Mouse (Mus musculus): ENCODE data around the gene Lama1. TPM values are rescaled to one million over a fixed set of nuclear protein-coding genes. Genes with fewer than 3 reads are reported as not detected.
"Not testable (repeated sequence)": the region's sequence is repeated elsewhere in the genome, so short reads cannot be mapped to it uniquely, and the experiment has no call there.

Lama1 gene
- polyA plus RNA-seq, 1 experiment = 1.2 TPM

GRCm38 (mm10) chr17:67836146-67836895 lies 139.3 kb downstream of the Lama1 start:
- no peaks in the 10 kb centered on the region for H3K36me3 ChIP-seq (ENCODE audit: control insufficient read depth, insufficient read depth, low read length)
- TF ChIP-seq CTCF (IDR thresholded peaks at IDR 0.05; ENCODE audit: extremely low read depth, insufficient read length, insufficient replicate concordance, low read depth, low read length) (no peak), POLR2A (IDR thresholded peaks at IDR 0.05; ENCODE audit: low read depth, low read length) (no peak)
- no peak overlapping the region for H3K27ac ChIP-seq (ENCODE audit: insufficient read depth, low read depth, low read length)
- H3K4me1 ChIP-seq (ENCODE audit: control insufficient read depth, insufficient read depth, insufficient read length, low read length) = no peaks in the 10 kb centered on the region
- 91% methylated on average over 20 of the region's 20 CpGs for WGBS
- no peak overlapping the region for H3K4me3 ChIP-seq (ENCODE audit: low read depth, low read length)
- no peaks in the 10 kb centered on the region for H3K27me3 ChIP-seq (ENCODE audit: control insufficient read depth, insufficient read depth, low read length)

- WGBS = 56% methylated on average over 17 of the region's 17 CpGs
- Histone ChIP-seq H3K27ac (ENCODE audit: insufficient read depth, low read depth, low read length) (no peak overlapping the region), H3K36me3 (ENCODE audit: control insufficient read depth, insufficient read depth, low read length) (no peaks in the 10 kb centered on the region), H3K27me3 (ENCODE audit: control insufficient read depth, insufficient read depth, low read length) (no peaks in the 10 kb centered on the region), H3K4me3 (ENCODE audit: low read depth, low read length) (no peak overlapping the region), H3K4me1 (ENCODE audit: control insufficient read depth, insufficient read depth, insufficient read length, low read length) (no peaks in the 10 kb centered on the region)
- no peak for TF ChIP-seq POLR2A (IDR thresholded peaks at IDR 0.05; ENCODE audit: low read depth, low read length)
- TF ChIP-seq CTCF (IDR thresholded peaks at IDR 0.05; ENCODE audit: extremely low read depth, insufficient read length, insufficient replicate concordance, low read depth, low read length) = peak; percentile 23; the same call in 1 of the 2 replicates
Observed at GRCm38 (mm10) chr17:67837351-67838090, 140.5 kb downstream of the Lama1 start.

GRCm38 (mm10) chr17:67838948-67839347 lies 141.9 kb downstream of the Lama1 start:
- Histone ChIP-seq H3K36me3 (ENCODE audit: control insufficient read depth, insufficient read depth, low read length) (no peaks in the 10 kb centered on the region), H3K4me1 (ENCODE audit: control insufficient read depth, insufficient read depth, insufficient read length, low read length) (no peaks in the 10 kb centered on the region), H3K27ac (ENCODE audit: insufficient read depth, low read depth, low read length) (no peak overlapping the region), H3K27me3 (ENCODE audit: control insufficient read depth, insufficient read depth, low read length) (no peaks in the 10 kb centered on the region), H3K4me3 (ENCODE audit: low read depth, low read length) (no peak overlapping the region)
- 77% methylated on average over 13 of the region's 13 CpGs for WGBS
- TF ChIP-seq POLR2A (IDR thresholded peaks at IDR 0.05; ENCODE audit: low read depth, low read length) (no peak), CTCF (IDR thresholded peaks at IDR 0.05; ENCODE audit: extremely low read depth, insufficient read length, insufficient replicate concordance, low read depth, low read length) (no peak)

GRCm38 (mm10) chr17:67841494-67841893 lies 144.4 kb downstream of the Lama1 start:
- H3K27ac ChIP-seq (ENCODE audit: insufficient read depth, low read depth, low read length); H3K36me3 ChIP-seq (ENCODE audit: control insufficient read depth, insufficient read depth, low read length); H3K4me3 ChIP-seq (ENCODE audit: low read depth, low read length); H3K27me3 ChIP-seq (ENCODE audit: control insufficient read depth, insufficient read depth, low read length); H3K4me1 ChIP-seq (ENCODE audit: control insufficient read depth, insufficient read depth, insufficient read length, low read length): not testable (repeated sequence)
- 95% methylated on average over 2 of the region's 2 CpGs for WGBS

- H3K4me3 ChIP-seq (ENCODE audit: low read depth, low read length) = no peak overlapping the region
- WGBS = 91% methylated on average over 10 of the region's 10 CpGs
Observed at GRCm38 (mm10) chr17:67861080-67861630, 164.1 kb downstream of the Lama1 start.

GRCm38 (mm10) chr17:67861744-67862535 lies 164.9 kb downstream of the Lama1 start:
- 77% methylated on average over 16 of the region's 16 CpGs for whole genome bisulfite sequencing
- Histone ChIP-seq H3K27me3 (ENCODE audit: control insufficient read depth, insufficient read depth, low read length) (no peaks in the 10 kb centered on the region), H3K4me3 (ENCODE audit: low read depth, low read length) (no peak overlapping the region), H3K4me1 (ENCODE audit: control insufficient read depth, insufficient read depth, insufficient read length, low read length) (no peaks in the 10 kb centered on the region), H3K27ac (ENCODE audit: insufficient read depth, low read depth, low read length) (no peak overlapping the region), H3K36me3 (ENCODE audit: control insufficient read depth, insufficient read depth, low read length) (no peaks in the 10 kb centered on the region)
- TF ChIP-seq CTCF (IDR thresholded peaks at IDR 0.05; ENCODE audit: extremely low read depth, insufficient read length, insufficient replicate concordance, low read depth, low read length) (peak; percentile 47; the same call in 1 of the 2 replicates), POLR2A (IDR thresholded peaks at IDR 0.05; ENCODE audit: low read depth, low read length) (no peak)

More at GRCm38 (mm10) chr17:67861080-67861630, 164.1 kb downstream of the Lama1 start:
- Histone ChIP-seq H3K36me3 (ENCODE audit: control insufficient read depth, insufficient read depth, low read length) (no peaks in the 10 kb centered on the region), H3K4me1 (ENCODE audit: control insufficient read depth, insufficient read depth, insufficient read length, low read length) (no peaks in the 10 kb centered on the region), H3K27me3 (ENCODE audit: control insufficient read depth, insufficient read depth, low read length) (no peaks in the 10 kb centered on the region), H3K27ac (ENCODE audit: insufficient read depth, low read depth, low read length) (no peak overlapping the region)
- TF ChIP-seq POLR2A (IDR thresholded peaks at IDR 0.05; ENCODE audit: low read depth, low read length) (no peak), CTCF (IDR thresholded peaks at IDR 0.05; ENCODE audit: extremely low read depth, insufficient read length, insufficient replicate concordance, low read depth, low read length) (no peak)

Measured in small intestine, adult 2 months (tissue).